Mouse (Mus musculus) lung, embryonic 15.5 days (tissue): ENCODE results near the gene Caskin2. TPM values are rescaled to one million over a fixed set of nuclear protein-coding genes. Genes with fewer than 3 reads are reported as not detected.
"Not testable (repeated sequence)": the region's sequence is repeated elsewhere in the genome, so short reads cannot be mapped to it uniquely, and the experiment has no call there.

Source experiments
- ATAC-seq: fragments of 200-750 bp; cut with Nextera tagmentation; 2 replicates; pipeline ENCODE4 v1.8.0; 2017; ENCODE audit warnings: moderate number of reproducible peaks, borderline replicate concordance; ENCODE audit not compliant: low FRiP score, low TSS enrichment; ENCODE audit errors: extremely low read depth
- H3K27ac ChIP-seq: fragments of 300-500 bp; sonication (generic); 2 replicates; pipeline ENCODE4 v1.5.1; 2015; ENCODE audit warnings: moderate library complexity, mild to moderate bottlenecking, inconsistent platforms
- H3K27me3 ChIP-seq: fragments of 300-500 bp; sonication (generic); 2 replicates; pipeline ENCODE4 v1.6.1; 2015; ENCODE audit warnings: inconsistent platforms
- H3K36me3 ChIP-seq: fragments of 300-500 bp; sonication (generic); 2 replicates; pipeline ENCODE4 v1.6.1; 2015; ENCODE audit warnings: inconsistent platforms
- H3K4me1 ChIP-seq: fragments of 300-500 bp; sonication (generic); 2 replicates; pipeline ENCODE4 v1.6.1; 2015; ENCODE audit warnings: inconsistent platforms
- H3K4me2 ChIP-seq: fragments of 300-500 bp; sonication (generic); 2 replicates; pipeline ENCODE4 v1.6.1; 2015; ENCODE audit warnings: inconsistent platforms, mild to moderate bottlenecking, moderate library complexity
- H3K4me3 ChIP-seq: fragments of 300-500 bp; sonication (generic); 2 replicates; pipeline ENCODE4 v1.5.1; 2015; ENCODE audit warnings: mild to moderate bottlenecking, inconsistent platforms
- H3K9ac ChIP-seq: fragments of 300-500 bp; sonication (generic); 2 replicates; pipeline ENCODE4 v1.6.1; 2015; ENCODE audit warnings: inconsistent platforms
- H3K9me3 ChIP-seq: fragments of 300-500 bp; sonication (generic); 2 replicates; pipeline ENCODE4 v1.6.1; 2016; ENCODE audit warnings: inconsistent platforms
- WGBS: fragments of 180-500 bp; shearing (Covaris S2); methylation state at CpG from one replicate; pipeline ENCODE4 v1.1.7; 2015; 5-methylcytosine and 5-hydroxymethylcytosine counted together
- polyA plus RNA-seq: library from polyadenylated mRNA; unstranded; fragments of >200 nt; fragmentation: Nextera tagmentation; extraction: Ambion mirVana; gene quantifications from 2 replicates; pipeline ENCODE4 v1.2.1, GENCODE M21; 2015

The Caskin2 gene
- polyA plus RNA-seq: 19.0 and 19.6 TPM in 2 replicates

DNA sequence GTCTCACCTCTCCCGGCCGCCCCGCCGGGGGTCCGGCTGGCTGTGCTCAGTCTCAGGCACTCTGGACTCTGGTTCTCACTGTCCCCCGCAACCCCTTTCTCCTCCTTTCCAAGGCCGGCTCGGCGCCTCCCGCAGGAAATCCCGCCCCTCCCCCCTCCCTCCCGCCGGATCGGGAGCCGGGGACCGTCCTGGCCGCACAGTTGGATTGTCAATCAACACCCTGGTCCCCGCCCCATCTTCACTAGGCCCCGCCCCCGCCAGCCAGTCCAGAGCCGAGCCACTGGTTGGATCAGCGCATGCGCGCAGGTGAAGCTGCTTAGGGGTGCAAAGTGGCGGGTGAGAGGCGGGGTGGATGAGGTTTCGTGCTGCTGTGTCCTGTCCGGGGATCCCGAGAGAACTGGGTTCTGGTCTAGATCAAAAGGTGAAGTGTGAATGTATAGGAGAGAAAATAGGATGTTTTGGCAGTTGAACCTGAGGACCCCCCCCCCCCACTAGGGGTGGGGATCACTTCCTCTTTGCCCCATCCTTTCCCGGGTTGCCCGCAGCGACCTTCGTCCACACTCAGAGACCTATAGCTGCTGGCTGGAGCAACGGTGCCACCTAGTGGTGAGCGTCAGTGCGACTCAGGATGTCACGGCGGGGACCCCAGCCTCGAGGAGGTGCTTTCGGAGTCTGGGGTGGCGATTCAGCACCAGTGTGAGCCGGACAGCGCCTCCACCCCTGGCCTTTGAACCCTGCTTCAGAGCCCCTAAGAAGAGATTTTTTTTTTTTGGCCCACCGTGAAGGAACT lies at the start of gene Caskin2:
TSS of gene Caskin2 (minus strand) at position 133 of the 790 bp plus-strand sequence.
- peak within 1 kb of the TSS; percentile 88 for H3K9ac ChIP-seq
- peak within 1 kb of the TSS; percentile 83 for H3K4me3 ChIP-seq
- no peaks in the 10 kb centered on the region for H3K9me3 ChIP-seq
- H3K27me3 ChIP-seq: no peaks in the 10 kb centered on the region
- peak; percentile 86 for ATAC-seq
- WGBS: under 1% methylated on average over 41 of the region's 44 CpGs
- peak within 1 kb of the TSS; percentile 75 for H3K27ac ChIP-seq
- peak within 1 kb of the TSS; percentile 92 for H3K4me2 ChIP-seq
- peaks cover 60% of the 10 kb centered on the region for H3K4me1 ChIP-seq
- peaks cover 20% of the 10 kb centered on the region; the same call in 1 of the 2 replicates for H3K36me3 ChIP-seq

DNA sequence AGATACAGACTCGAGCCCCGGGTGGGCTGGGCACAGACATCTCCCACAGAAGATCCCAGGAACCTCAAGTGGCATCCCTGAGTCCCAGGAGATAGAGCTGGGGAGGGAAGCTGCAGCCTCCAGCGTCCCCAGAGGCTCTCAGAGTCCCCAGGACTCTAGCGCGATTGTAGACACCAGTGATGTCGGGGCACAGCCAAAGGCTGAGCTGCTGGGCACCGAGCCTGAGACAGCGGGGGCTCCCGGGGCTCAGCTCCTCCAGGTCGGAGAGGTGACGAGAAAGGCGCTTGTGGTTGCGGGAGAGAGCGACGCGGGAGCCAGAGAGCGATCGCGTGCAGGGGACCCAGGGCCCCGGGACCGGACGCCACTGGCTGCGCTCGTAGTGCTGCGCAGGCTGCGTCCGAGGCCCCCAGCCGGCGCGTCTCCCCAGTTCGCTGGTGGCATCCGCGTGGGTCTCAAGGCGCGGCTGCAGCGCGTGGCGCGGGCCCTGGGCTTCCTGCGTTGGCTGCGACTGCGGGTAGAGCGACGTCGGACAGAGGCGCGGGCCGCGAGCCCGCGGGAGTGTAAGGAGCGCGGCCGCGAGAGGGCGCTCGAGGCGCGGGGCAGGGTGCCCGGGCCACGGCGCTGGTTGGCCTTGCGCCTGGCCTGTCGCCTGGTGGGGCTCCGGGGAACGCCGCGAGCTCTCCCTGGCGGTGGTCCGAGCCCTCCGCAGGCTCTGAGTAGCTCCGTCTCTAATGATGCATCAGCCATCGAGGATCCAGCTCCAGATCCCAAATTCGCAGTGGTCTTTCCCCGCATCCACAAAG lies 45.9 kb upstream of the Caskin2 start:
- 1% methylated on average over 75 of the region's 75 CpGs for WGBS
- ATAC-seq: peak; percentile 88

DNA sequence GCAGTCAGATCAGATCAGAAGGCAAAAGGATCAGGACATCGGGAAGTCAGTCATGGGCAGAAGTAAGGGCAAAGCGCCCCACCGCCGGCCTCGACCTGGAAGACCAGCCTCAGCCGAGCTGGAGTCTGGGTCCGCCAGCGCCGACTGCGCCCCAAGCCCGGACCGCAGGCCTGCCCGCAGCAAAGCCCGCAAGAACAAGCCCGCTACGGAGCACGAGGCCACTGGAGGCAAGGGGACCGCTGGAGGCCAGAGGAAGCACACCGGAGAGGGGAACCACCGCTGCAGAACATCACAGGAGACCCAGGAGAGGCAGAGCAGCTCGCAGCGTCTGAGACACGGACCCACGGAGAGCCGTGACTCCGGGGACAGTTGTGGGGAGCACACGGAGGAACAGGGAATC lies 44.9 kb upstream of the Caskin2 start, which contains the start of gene Myo15b:
TSS of gene Myo15b (plus strand) at position 53 of the 400 bp plus-strand sequence.
- H3K4me3 ChIP-seq: peak within 1 kb of the TSS; percentile 41
- ATAC-seq: no peak
- peaks cover 17% of the 10 kb centered on the region for H3K4me1 ChIP-seq
- peaks cover 15% of the 10 kb centered on the region; the same call in 1 of the 2 replicates for H3K36me3 ChIP-seq
- H3K27ac ChIP-seq: no peak within 1 kb of the TSS
- 0 out of 2 replicates have a peak, but pooled peaks cover 4% of the 10 kb centered on the region for H3K9me3 ChIP-seq
- peaks cover 57% of the 10 kb centered on the region for H3K27me3 ChIP-seq
- 14% methylated on average over 27 of the region's 27 CpGs for WGBS
- peak within 1 kb of the TSS; percentile 78 for H3K4me2 ChIP-seq
- peak within 1 kb of the TSS; percentile 39; the same call in 1 of the 2 replicates for H3K9ac ChIP-seq

More for the DNA sequence above, 45.9 kb upstream of the Caskin2 start:
- Histone ChIP-seq H3K27ac (no peak overlapping the region), H3K9me3 (0 out of 2 replicates have a peak, but pooled peaks cover 4% of the 10 kb centered on the region), H3K4me3 (peak overlapping the region; percentile 41), H3K27me3 (peaks cover 57% of the 10 kb centered on the region), H3K9ac (peak overlapping the region; percentile 39), H3K4me2 (peak overlapping the region; percentile 78), H3K36me3 (peaks cover 6% of the 10 kb centered on the region; the same call in 1 of the 2 replicates), H3K4me1 (peaks cover 17% of the 10 kb centered on the region)

DNA sequence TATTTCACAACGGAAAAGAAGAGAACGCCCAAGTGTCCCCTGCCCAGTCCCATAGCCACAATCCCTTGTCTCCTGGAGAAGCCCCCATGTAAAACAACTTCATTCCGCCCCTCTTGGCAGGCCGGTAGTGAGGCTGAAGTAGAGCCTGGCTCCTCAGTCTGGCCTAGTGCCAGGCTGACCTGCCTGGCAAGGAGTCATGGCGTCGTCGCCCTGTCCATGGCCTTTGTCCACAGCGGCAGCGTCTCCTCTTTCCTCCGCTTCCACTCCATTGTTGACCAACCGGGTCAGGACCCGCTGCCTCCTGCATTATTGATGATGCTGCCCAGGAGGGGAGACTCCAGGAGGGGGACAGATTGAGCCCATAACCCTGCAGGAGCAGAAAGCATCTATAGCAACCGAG lies 44.5 kb upstream of the Caskin2 start:
- peaks cover 17% of the 10 kb centered on the region for H3K4me1 ChIP-seq
- peaks cover 57% of the 10 kb centered on the region for H3K27me3 ChIP-seq
- H3K27ac ChIP-seq: no peak overlapping the region
- WGBS: 33% methylated on average over 13 of the region's 13 CpGs
- no peak overlapping the region for H3K4me2 ChIP-seq
- H3K4me3 ChIP-seq: no peak overlapping the region
- ATAC-seq: no peak
- 0 out of 2 replicates have a peak, but pooled peaks cover 4% of the 10 kb centered on the region for H3K9me3 ChIP-seq
- peaks cover 15% of the 10 kb centered on the region; the same call in 1 of the 2 replicates for H3K36me3 ChIP-seq
- H3K9ac ChIP-seq: no peak overlapping the region

DNA sequence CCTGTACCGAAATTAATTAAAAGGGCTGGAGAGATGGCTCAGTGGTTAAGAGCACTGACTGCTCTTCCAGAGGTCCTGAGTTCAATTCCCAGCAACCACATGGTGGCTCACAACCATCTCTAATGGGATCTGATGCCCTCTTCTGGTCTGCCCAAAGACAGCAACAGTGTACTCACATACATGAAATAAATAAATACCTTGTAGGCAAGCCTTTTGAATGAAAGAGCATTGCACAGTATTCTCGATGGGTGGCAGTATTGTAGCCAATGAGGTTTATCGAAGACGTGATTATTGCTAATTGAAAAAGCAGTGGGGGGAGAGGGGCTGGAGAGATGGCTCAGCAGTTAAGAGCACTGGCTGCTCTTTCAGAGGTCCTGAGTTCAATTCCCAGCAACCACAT lies 43.7 kb upstream of the Caskin2 start:
- H3K9ac ChIP-seq, ATAC-seq, H3K27ac ChIP-seq, H3K9me3 ChIP-seq, H3K4me2 ChIP-seq, H3K4me3 ChIP-seq: not testable (repeated sequence)
- Histone ChIP-seq H3K4me1 (peaks cover 17% of the 10 kb centered on the region), H3K36me3 (peaks cover 15% of the 10 kb centered on the region; the same call in 1 of the 2 replicates), H3K27me3 (peaks cover 57% of the 10 kb centered on the region)
- WGBS: 88% methylated on average over 4 of the region's 4 CpGs

DNA sequence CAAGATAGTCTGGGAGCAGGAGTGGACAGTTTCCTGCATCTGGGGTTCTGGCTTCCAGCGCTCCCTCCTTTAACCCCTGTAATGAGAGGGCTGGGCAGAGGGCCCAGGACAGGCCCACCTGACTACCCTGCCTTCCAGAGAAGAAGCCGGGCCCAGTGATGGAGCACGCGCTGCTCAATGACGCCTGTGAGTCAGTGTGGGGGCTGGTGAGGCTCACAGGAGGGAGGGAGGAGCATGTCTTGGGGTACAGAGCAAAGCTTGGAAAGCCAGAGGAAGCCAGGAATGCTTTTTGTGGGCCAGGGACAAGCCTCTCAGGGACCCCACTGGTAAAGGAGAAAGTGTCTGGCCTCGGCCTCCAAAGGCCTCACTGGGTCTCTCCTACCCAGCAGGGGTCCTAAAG lies 41.2 kb upstream of the Caskin2 start:
- peaks cover 17% of the 10 kb centered on the region for H3K4me1 ChIP-seq
- WGBS: 83% methylated on average over 6 of the region's 6 CpGs

DNA sequence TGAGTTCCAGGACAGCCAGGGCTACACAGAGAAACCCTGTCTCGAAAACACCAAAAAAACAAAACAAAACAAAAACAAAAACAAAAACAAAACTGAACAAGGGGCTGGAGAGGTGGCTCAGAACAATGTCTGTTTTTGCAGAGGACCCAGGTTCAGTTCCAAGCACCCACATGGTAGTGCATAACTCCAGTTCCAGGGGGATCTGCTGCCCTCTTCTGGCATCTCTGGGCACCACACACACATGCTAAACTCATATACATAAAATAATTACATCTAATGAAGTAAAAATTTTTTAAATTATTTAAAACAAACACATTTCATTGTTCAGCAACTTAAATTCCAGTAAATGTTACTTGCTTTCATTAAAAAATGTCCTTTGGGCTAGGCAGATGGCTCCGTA lies 32.4 kb upstream of the Caskin2 start:
- no peaks in the 10 kb centered on the region for H3K27me3 ChIP-seq
- no peak overlapping the region for H3K4me2 ChIP-seq
- no peak overlapping the region for H3K9ac ChIP-seq
- H3K27ac ChIP-seq: no peak overlapping the region
- H3K36me3 ChIP-seq: peaks cover 36% of the 10 kb centered on the region
- no peak for ATAC-seq
- WGBS: 95% methylated on average over 2 of the region's 2 CpGs
- no peak overlapping the region for H3K4me3 ChIP-seq
- H3K4me1 ChIP-seq: peaks cover 30% of the 10 kb centered on the region
- H3K9me3 ChIP-seq: 0 out of 2 replicates have a peak, but pooled peaks cover 4% of the 10 kb centered on the region

More for the DNA sequence above, 41.2 kb upstream of the Caskin2 start:
- H3K4me2 ChIP-seq: no peak overlapping the region
- H3K27me3 ChIP-seq: peaks cover 32% of the 10 kb centered on the region
- no peak for ATAC-seq
- H3K27ac ChIP-seq: no peak overlapping the region
- H3K9me3 ChIP-seq: 0 out of 2 replicates have a peak, but pooled peaks cover 4% of the 10 kb centered on the region
- no peak overlapping the region for H3K9ac ChIP-seq
- peaks cover 27% of the 10 kb centered on the region for H3K36me3 ChIP-seq
- no peak overlapping the region for H3K4me3 ChIP-seq

DNA sequence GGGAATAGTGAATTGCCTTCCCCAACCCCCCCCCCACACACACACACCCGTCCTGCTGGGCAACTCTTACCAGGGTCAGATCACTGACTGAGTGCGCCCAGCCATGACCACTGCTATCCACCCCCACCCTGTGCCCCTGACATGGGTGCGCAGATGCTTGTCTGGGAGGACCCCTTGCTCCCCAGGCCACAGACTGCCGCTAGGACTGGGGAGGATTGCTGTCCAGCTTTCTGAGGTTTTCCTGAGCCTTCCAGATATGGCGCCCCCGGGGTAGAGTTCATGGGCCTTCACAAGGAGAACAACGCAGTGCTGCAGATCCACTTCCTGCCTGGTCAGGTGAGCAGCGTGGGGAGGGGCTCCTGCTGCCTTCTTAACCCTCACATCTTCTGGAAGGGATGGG lies 30.8 kb upstream of the Caskin2 start:
- no peak overlapping the region for H3K9ac ChIP-seq
- H3K4me3 ChIP-seq: no peak overlapping the region
- H3K4me1 ChIP-seq: peaks cover 42% of the 10 kb centered on the region
- 56% methylated on average over 8 of the region's 8 CpGs for WGBS
- H3K4me2 ChIP-seq: no peak overlapping the region
- no peaks in the 10 kb centered on the region for H3K27me3 ChIP-seq
- H3K36me3 ChIP-seq: peaks cover 29% of the 10 kb centered on the region
- ATAC-seq: no peak
- 0 out of 2 replicates have a peak, but pooled peaks cover 4% of the 10 kb centered on the region for H3K9me3 ChIP-seq
- peak overlapping the region; percentile 65 for H3K27ac ChIP-seq

DNA sequence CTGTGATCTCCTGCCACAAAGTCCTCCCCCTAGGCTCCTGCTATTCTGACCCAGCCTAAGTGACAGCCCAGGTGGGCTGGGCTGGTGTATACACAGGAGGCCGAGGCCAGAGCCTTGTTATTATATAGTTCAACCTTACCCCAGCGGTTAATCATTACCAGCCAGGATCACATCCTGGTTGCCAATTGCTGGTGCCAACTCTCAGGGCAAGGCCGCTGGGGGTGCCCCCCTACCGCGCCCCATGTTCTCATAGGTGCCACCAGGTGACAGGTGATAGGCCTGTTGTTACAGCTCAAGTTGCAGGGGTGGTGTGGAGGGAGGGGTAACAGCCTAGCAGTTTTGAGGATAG lies 30.4 kb upstream of the Caskin2 start:
- peak overlapping the region; percentile 65 for H3K27ac ChIP-seq
- H3K4me1 ChIP-seq: peaks cover 46% of the 10 kb centered on the region
- H3K9me3 ChIP-seq: 0 out of 2 replicates have a peak, but pooled peaks cover 4% of the 10 kb centered on the region
- no peaks in the 10 kb centered on the region for H3K27me3 ChIP-seq
- no peak overlapping the region for H3K9ac ChIP-seq
- 77% methylated on average over 5 of the region's 5 CpGs for WGBS
- ATAC-seq: no peak
- no peak overlapping the region for H3K4me3 ChIP-seq
- H3K4me2 ChIP-seq: no peak overlapping the region
- peaks cover 29% of the 10 kb centered on the region for H3K36me3 ChIP-seq

DNA sequence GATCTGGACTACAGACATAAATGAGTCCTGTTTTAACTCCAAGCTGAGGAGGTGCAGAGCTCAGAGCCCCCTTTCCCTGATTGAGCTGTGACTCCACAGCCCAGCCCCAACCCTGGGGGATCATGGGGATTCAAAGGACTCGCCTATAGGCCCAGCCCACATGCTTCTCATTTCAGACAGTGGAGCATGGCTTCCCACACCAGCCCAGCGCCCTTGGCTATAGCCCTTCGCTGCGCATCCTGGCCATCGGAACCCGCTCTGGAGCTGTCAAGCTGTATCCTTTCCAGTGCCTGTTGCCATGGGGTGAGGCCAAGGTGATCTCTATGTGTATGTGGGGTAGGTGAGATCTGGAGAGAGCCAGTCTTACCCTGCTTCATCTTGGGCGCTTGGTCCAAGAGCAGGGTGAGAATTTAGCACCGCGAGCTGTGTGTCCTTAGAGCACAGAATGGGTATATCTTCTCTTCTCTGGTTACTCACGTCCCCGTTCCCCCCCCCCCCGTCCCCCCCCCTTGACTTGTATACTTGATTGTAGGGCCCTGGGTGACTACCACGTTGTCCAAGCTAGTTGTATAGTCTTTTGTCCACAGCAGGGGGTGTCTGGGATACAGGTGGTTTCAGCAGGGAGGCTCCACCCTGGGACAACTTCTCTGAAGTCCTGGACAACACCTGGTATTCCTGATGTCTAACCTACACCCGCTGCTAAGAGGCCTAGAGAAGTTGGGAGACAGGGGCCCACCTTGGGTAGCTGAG lies 29.9 kb upstream of the Caskin2 start:
- Histone ChIP-seq H3K4me1 (peaks cover 51% of the 10 kb centered on the region), H3K27me3 (no peaks in the 10 kb centered on the region), H3K4me3 (no peak overlapping the region), H3K36me3 (peaks cover 29% of the 10 kb centered on the region), H3K27ac (peak overlapping the region; percentile 92), H3K9ac (no peak overlapping the region), H3K9me3 (0 out of 2 replicates have a peak, but pooled peaks cover 4% of the 10 kb centered on the region), H3K4me2 (no peak overlapping the region)
- ATAC-seq: no peak
- 75% methylated on average over 12 of the region's 14 CpGs for WGBS

DNA sequence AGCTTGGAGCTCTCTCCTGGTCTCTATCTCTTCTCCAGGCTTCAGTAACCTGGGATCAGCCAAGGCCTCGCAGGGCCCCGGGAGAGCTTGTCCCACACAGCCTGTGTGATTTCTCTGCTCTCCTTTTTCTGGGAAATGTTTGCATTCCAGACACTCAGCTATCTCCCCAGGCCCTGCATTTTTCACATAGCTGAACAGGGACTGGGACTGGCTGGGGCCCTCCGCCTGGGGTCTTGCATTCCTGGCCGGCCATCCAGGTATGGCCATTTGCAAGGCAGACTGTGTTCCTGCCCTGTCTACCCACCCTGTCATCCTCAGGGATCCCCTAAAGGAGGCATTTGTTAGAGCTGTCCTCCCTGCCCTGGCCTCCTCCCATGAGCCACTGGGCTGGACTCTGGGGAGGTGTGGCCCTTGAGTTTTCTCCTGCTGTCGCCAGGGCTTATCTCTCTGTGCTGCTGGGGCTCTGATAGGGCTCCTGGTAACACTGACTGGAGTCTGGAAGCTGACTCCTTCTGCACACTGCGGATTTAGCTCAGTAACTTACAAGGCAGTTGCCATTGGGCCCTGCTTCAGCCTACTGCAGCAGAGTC lies 28.6 kb upstream of the Caskin2 start:
- peaks cover 64% of the 10 kb centered on the region for H3K4me1 ChIP-seq
- 17% methylated on average over 6 of the region's 6 CpGs for WGBS
- H3K4me2 ChIP-seq: peak overlapping the region; percentile 10; the same call in 1 of the 2 replicates
- 0 out of 2 replicates have a peak, but pooled peaks cover 4% of the 10 kb centered on the region for H3K9me3 ChIP-seq
- peak overlapping the region; percentile 92 for H3K27ac ChIP-seq
- no peak overlapping the region for H3K9ac ChIP-seq
- H3K27me3 ChIP-seq: no peaks in the 10 kb centered on the region
- peak; percentile 65 for ATAC-seq
- H3K4me3 ChIP-seq: no peak overlapping the region
- H3K36me3 ChIP-seq: peaks cover 22% of the 10 kb centered on the region
